Mouse (Mus musculus) heart, embryonic 15.5 days (tissue): Measurements from ENCODE around the gene Mpped2. TPM values are rescaled to one million over a fixed set of nuclear protein-coding genes. Genes with fewer than 3 reads are reported as not detected.

Experiments
- ATAC-seq: fragments of 200-750 bp; cut with Nextera tagmentation; replicated peaks from 2 replicates; pipeline ENCODE4 v1.8.0; 2017; ENCODE audit warnings: low read depth, moderate TSS enrichment; ENCODE audit not compliant: insufficient number of reproducible peaks, insufficient read depth, low FRiP score
- H3K27ac ChIP-seq: fragments of 300-500 bp; sonication (generic); 2 replicates; pipeline ENCODE4 v1.5.1; 2015; ENCODE audit warnings: mild to moderate bottlenecking, inconsistent platforms
- H3K27me3 ChIP-seq: fragments of 300-500 bp; sonication (generic); 2 replicates; pipeline ENCODE4 v1.6.1; 2015; ENCODE audit warnings: inconsistent platforms
- H3K36me3 ChIP-seq: fragments of 300-500 bp; sonication (generic); 2 replicates; pipeline ENCODE4 v1.6.1; 2015; ENCODE audit warnings: mild to moderate bottlenecking, inconsistent platforms
- H3K4me1 ChIP-seq: fragments of 300-500 bp; sonication (generic); replicated peaks from 2 replicates; pipeline ENCODE4 v1.6.1; 2015; ENCODE audit warnings: inconsistent platforms
- H3K4me2 ChIP-seq: fragments of 300-500 bp; sonication (generic); 2 replicates; pipeline ENCODE4 v1.6.1; 2015; ENCODE audit warnings: inconsistent platforms, mild to moderate bottlenecking, moderate library complexity
- H3K4me3 ChIP-seq: fragments of 300-500 bp; sonication (generic); 2 replicates; pipeline ENCODE4 v1.5.1; 2015; ENCODE audit warnings: mild to moderate bottlenecking, inconsistent platforms
- H3K9ac ChIP-seq: fragments of 300-500 bp; sonication (generic); 2 replicates; pipeline ENCODE4 v1.6.1; 2015; ENCODE audit warnings: mild to moderate bottlenecking, inconsistent platforms
- H3K9me3 ChIP-seq: fragments of 300-500 bp; sonication (generic); replicated peaks from 2 replicates; pipeline ENCODE4 v1.6.1; 2016; ENCODE audit warnings: inconsistent platforms
- WGBS: fragments of 180-500 bp; shearing (Covaris S2); methylation state at CpG from one replicate; pipeline ENCODE4 v1.1.7; 2015; ENCODE audit warnings: mixed read lengths; 5-methylcytosine and 5-hydroxymethylcytosine counted together
- polyA plus RNA-seq: library from polyadenylated mRNA; unstranded; fragments of >200 nt; fragmentation: Nextera tagmentation; extraction: Ambion mirVana; gene quantifications from 2 replicates; pipeline ENCODE4 v1.2.1, GENCODE M21; 2015

Gene Mpped2
- polyA plus RNA-seq, 1 experiment from 2014 or later, result 43.4 TPM

DNA sequence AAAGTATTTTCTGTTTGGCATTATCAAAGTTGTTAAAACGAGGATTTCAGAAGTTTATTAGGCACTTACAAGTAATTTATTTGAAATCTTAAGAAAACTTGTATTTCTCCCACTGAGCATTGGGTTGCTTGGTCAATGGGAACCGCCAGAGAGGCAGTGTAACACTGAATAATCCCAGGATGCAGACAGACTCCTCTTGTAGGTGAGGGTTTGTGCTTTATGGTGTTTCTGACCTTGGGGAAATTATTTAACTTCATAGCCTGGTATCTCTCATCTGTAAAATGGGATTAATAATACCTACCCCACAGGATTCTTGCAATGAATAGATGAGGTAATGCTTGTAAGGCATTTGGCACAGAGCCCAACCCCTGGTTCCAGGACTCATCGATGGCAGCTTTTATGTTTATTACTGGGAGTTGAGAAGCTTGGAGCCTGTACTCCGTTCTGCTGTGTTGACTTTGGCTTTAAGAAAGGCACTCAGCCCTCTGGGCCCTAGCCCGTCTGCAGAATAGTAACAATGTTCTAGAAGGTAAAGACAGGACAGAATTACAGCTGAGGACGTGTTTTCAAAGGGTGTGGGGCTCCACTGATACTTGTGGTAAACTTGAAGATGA is 37.0 kb downstream of the Mpped2 start:
- H3K4me3 ChIP-seq, result no peak overlapping the region
- no peak for ATAC-seq
- no peaks in the 10 kb centered on the region for H3K27me3 ChIP-seq
- no peak overlapping the region for H3K27ac ChIP-seq
- WGBS, result 48% methylated on average over 6 of the region's 6 CpGs
- H3K4me1 ChIP-seq, result 0 out of 2 replicates have a peak, but pooled peaks cover 3% of the 10 kb centered on the region
- H3K9me3 ChIP-seq, result no peaks in the 10 kb centered on the region
- H3K36me3 ChIP-seq, result no peaks in the 10 kb centered on the region
- H3K4me2 ChIP-seq, result no peak overlapping the region
- H3K9ac ChIP-seq, result no peak overlapping the region

- no peak overlapping the region for H3K4me2 ChIP-seq
- no peaks in the 10 kb centered on the region for H3K27me3 ChIP-seq
- no peak for ATAC-seq
- H3K27ac ChIP-seq, result no peak overlapping the region
- no peaks in the 10 kb centered on the region for H3K9me3 ChIP-seq
- WGBS, result 72% methylated on average over 8 of the region's 8 CpGs
- H3K36me3 ChIP-seq, result no peaks in the 10 kb centered on the region
- H3K4me3 ChIP-seq, result no peak overlapping the region
- no peak overlapping the region for H3K9ac ChIP-seq
- H3K4me1 ChIP-seq, result 0 out of 2 replicates have a peak, but pooled peaks cover 3% of the 10 kb centered on the region
Observed at GRCm38 (mm10) chr2:106730608-106731007, 37.5 kb downstream of the Mpped2 start.

DNA sequence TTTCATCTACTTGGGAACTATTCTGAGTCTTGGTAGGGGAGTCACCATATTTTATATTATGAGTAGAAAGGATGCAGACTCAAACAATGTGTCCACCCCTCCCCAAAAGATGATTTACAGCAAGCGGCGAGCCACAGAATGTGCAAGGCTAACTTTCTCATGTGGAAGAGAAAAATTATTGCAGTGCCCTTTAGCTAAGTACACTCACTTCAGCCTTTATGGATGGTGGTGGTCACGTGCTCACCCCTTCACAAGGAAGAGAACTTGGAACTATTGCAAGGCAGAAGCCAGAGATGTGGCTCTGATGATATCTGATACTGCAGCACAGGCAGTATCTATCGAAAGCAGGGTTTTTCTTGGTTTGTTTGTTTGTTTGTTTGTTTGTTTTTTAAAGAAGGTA is 38.4 kb downstream of the Mpped2 start:
- Histone ChIP-seq H3K4me1 (0 out of 2 replicates have a peak, but pooled peaks cover 3% of the 10 kb centered on the region), H3K4me3 (no peak overlapping the region)

GRCm38 (mm10) chr2:106732171-106732570 is 39.1 kb downstream of the Mpped2 start:
- 0 out of 2 replicates have a peak, but pooled peaks cover 3% of the 10 kb centered on the region for H3K4me1 ChIP-seq
- 15% methylated on average over 3 of the region's 3 CpGs for WGBS
- no peaks in the 10 kb centered on the region for H3K36me3 ChIP-seq
- no peaks in the 10 kb centered on the region for H3K9me3 ChIP-seq
- H3K27ac ChIP-seq, result no peak overlapping the region
- no peaks in the 10 kb centered on the region for H3K27me3 ChIP-seq
- no peak overlapping the region for H3K4me2 ChIP-seq
- no peak for ATAC-seq
- H3K4me3 ChIP-seq, result no peak overlapping the region
- H3K9ac ChIP-seq, result no peak overlapping the region

More for the DNA sequence above, 38.4 kb downstream of the Mpped2 start:
- Histone ChIP-seq H3K36me3 (no peaks in the 10 kb centered on the region), H3K4me2 (no peak overlapping the region), H3K27ac (no peak overlapping the region), H3K9ac (no peak overlapping the region), H3K9me3 (no peaks in the 10 kb centered on the region), H3K27me3 (no peaks in the 10 kb centered on the region)
- 79% methylated on average over 4 of the region's 4 CpGs for WGBS
- ATAC-seq, result no peak

DNA sequence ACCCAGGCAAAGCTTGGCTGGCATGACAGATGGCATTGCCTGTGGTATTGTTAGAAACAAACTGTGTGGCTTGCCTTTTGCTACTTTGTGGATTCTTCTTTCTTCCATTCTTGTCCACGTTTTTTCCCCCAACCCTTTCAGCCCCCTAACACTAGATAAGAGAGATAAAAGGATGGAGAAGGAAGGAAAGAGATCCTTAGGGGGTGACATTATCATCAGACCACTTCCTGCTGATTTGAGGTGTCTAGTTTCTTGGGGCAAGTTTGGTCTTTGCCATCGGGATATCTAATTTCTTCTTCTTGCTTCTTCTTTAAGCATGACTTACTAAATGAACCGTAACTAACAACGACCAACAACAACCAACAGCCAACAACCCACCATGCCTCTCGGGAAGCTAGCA is 40.3 kb downstream of the Mpped2 start:
- Histone ChIP-seq H3K36me3 (no peaks in the 10 kb centered on the region), H3K4me1 (0 out of 2 replicates have a peak, but pooled peaks cover 3% of the 10 kb centered on the region), H3K9ac (no peak overlapping the region), H3K4me3 (no peak overlapping the region), H3K27me3 (no peaks in the 10 kb centered on the region), H3K27ac (no peak overlapping the region), H3K9me3 (no peaks in the 10 kb centered on the region), H3K4me2 (no peak overlapping the region)
- no peak for ATAC-seq
- WGBS, result 58% methylated on average over 5 of the region's 5 CpGs

- no peaks in the 10 kb centered on the region for H3K27me3 ChIP-seq
- no peak overlapping the region for H3K4me3 ChIP-seq
- 0 out of 2 replicates have a peak, but pooled peaks cover 3% of the 10 kb centered on the region for H3K4me1 ChIP-seq
- 53% methylated on average over 4 of the region's 4 CpGs for WGBS
- no peak overlapping the region for H3K9ac ChIP-seq
- H3K27ac ChIP-seq, result no peak overlapping the region
- H3K36me3 ChIP-seq, result no peaks in the 10 kb centered on the region
- no peak overlapping the region for H3K4me2 ChIP-seq
- no peaks in the 10 kb centered on the region for H3K9me3 ChIP-seq
- no peak for ATAC-seq
Observed at GRCm38 (mm10) chr2:106734004-106734403, 40.9 kb downstream of the Mpped2 start.

GRCm38 (mm10) chr2:106735211-106735610 is 42.1 kb downstream of the Mpped2 start:
- Histone ChIP-seq H3K27me3 (no peaks in the 10 kb centered on the region), H3K4me3 (no peak overlapping the region), H3K9me3 (no peaks in the 10 kb centered on the region), H3K36me3 (no peaks in the 10 kb centered on the region), H3K4me2 (no peak overlapping the region), H3K27ac (no peak overlapping the region), H3K9ac (no peak overlapping the region), H3K4me1 (0 out of 2 replicates have a peak, but pooled peaks cover 1% of the 10 kb centered on the region)
- no peak for ATAC-seq
- 73% methylated on average over 5 of the region's 5 CpGs for whole genome bisulfite sequencing

DNA sequence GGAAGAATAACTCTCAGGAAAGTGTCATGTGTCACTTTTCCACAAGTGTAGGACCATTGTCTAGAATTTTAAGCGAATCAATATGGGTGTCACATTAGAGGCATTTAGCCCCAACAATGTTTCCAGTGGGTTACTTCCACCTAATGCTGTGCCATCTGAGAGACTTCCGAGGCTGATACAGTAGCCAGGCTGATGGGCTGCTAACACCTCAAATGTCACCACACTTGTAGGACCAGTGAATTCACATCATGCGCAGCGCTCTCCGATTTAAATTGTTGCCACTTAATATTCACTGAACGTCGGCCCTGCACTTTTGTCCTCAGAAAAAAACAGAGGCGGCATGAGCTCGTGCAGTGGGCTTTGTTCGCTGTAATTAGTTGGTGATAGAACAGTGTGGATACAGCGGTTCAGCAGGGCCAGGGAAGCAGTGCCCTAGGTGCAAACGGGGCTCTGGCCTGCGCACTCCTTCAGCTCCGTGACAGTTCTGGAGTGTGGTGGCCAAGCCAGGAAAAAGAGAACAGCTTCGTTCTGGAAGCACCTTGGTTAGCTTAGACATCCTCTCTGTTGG is 42.8 kb downstream of the Mpped2 start:
- no peak for ATAC-seq
- no peak overlapping the region for H3K4me2 ChIP-seq
- H3K36me3 ChIP-seq, result no peaks in the 10 kb centered on the region
- H3K27ac ChIP-seq, result no peak overlapping the region
- H3K27me3 ChIP-seq, result no peaks in the 10 kb centered on the region
- H3K9ac ChIP-seq, result no peak overlapping the region
- 84% methylated on average over 15 of the region's 15 CpGs for WGBS
- no peaks in the 10 kb centered on the region for H3K9me3 ChIP-seq
- no peak overlapping the region for H3K4me3 ChIP-seq
- H3K4me1 ChIP-seq, result no peaks in the 10 kb centered on the region

DNA sequence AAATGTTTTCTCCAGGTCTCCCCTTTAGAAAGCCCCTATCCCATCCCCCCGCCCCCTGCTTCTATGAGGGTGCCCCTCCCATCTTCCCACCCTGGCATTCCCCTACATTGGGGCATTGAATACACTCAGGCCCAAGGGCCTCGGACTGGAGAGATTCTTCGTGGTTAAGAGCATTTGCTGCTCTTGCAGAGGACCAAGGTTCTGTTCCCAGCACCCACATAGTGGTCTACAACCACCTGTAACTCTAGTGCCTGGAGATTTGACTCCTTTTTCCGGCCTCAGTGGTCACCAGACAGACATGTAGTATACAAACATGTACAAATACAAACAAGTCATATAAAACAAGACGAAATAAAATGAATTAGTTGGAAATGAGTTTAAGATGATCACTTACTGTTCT is 45.9 kb downstream of the Mpped2 start:
- H3K9ac ChIP-seq, result no peak overlapping the region
- H3K36me3 ChIP-seq, result no peaks in the 10 kb centered on the region
- ATAC-seq, result no peak
- H3K9me3 ChIP-seq, result no peaks in the 10 kb centered on the region
- H3K27ac ChIP-seq, result no peak overlapping the region
- WGBS, result 87% methylated on average over 5 of the region's 5 CpGs
- no peak overlapping the region for H3K4me3 ChIP-seq
- H3K4me1 ChIP-seq, result no peaks in the 10 kb centered on the region
- H3K4me2 ChIP-seq, result no peak overlapping the region
- H3K27me3 ChIP-seq, result no peaks in the 10 kb centered on the region

DNA sequence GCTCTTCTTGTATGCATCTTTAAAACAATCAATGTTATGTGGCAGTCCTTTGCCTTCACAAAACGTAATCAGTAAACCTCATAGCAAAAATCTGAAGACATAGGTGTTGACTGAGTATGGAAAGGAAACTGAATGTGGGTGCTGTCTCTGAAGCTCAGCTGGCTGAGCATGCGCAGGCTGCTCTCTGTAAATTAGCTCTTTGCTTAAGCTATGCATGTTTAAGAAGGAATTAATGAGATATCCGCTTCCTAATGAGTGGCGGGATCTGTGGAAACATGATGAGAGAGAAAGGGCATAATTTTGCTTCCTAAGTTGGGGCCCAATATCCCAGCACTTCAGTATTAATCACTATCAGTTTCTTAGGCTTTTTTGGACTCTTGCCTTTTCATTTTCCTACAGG is 51.0 kb downstream of the Mpped2 start:
- WGBS, result 84% methylated on average over 4 of the region's 4 CpGs
- no peak for ATAC-seq
- Histone ChIP-seq H3K27ac (no peak overlapping the region), H3K27me3 (no peaks in the 10 kb centered on the region), H3K4me3 (no peak overlapping the region), H3K4me1 (peaks cover 4% of the 10 kb centered on the region; the same call in 1 of the 2 replicates), H3K9me3 (no peaks in the 10 kb centered on the region), H3K9ac (no peak overlapping the region), H3K36me3 (no peaks in the 10 kb centered on the region), H3K4me2 (no peak overlapping the region)

DNA sequence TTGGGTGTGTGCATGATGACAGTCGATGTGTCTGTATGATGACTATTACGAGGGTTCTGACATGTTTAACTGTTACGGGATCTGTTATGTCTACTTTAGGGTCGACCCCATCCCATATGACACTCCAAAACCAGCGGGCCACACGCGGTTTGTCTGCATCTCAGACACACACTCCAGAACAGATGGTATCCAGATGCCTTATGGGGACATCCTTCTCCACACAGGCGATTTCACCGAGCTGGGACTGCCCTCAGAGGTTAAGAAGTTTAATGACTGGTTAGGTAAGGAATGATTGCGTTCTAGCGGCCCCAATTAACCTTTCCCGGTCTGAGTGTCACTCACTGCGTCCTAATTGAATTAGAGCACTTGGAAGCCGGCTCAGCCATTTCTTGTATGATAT is 51.5 kb downstream of the Mpped2 start:
- Histone ChIP-seq H3K9ac (no peak overlapping the region), H3K27ac (no peak overlapping the region), H3K27me3 (no peaks in the 10 kb centered on the region), H3K4me3 (no peak overlapping the region), H3K36me3 (no peaks in the 10 kb centered on the region), H3K4me2 (no peak overlapping the region), H3K4me1 (peaks cover 4% of the 10 kb centered on the region; the same call in 1 of the 2 replicates), H3K9me3 (no peaks in the 10 kb centered on the region)
- 79% methylated on average over 14 of the region's 14 CpGs for WGBS
- ATAC-seq, result no peak

GRCm38 (mm10) chr2:106745364-106745763 is 52.3 kb downstream of the Mpped2 start:
- Histone ChIP-seq H3K36me3 (no peaks in the 10 kb centered on the region), H3K27me3 (no peaks in the 10 kb centered on the region), H3K4me2 (no peak overlapping the region), H3K27ac (no peak overlapping the region), H3K4me1 (peaks cover 4% of the 10 kb centered on the region; the same call in 1 of the 2 replicates), H3K9ac (no peak overlapping the region), H3K4me3 (no peak overlapping the region), H3K9me3 (no peaks in the 10 kb centered on the region)
- no peak for ATAC-seq
- 78% methylated on average over 1 of the region's 1 CpGs for WGBS
